Mouse (Mus musculus): ENCODE measurements at regions not wholly inside any gene's neighbourhood (a gene's known extent, or its start where the extent isn't known, plus 50 kb on each side); places are given as distances from the start of the nearest gene placed in this dataset.
A peak's percentile ranks its signal among the peaks of the same experiment; 100 is the strongest.

DNA sequence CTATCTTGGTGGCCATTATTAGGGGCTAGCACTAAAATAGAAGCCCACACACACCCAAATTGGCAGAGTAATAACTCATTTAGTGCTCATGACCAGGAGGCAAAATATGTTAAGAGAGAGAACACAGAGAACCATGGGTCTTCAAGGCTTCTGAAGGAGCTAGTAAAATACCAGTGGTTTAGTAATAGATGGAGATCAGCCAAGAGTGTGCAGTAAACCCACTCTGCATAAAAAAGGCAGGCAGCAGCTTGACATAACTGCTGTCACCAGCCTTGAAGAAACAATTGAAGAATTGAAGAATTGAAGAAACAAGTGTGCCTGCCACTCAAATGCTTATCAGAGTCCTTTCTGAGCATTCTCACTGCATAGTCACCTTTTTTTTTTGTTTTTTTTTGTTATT is 227.9 kb downstream of the Csl start:
- peak; percentile 24 for DNase-seq (ENCODE audit: low spot score)

DNA sequence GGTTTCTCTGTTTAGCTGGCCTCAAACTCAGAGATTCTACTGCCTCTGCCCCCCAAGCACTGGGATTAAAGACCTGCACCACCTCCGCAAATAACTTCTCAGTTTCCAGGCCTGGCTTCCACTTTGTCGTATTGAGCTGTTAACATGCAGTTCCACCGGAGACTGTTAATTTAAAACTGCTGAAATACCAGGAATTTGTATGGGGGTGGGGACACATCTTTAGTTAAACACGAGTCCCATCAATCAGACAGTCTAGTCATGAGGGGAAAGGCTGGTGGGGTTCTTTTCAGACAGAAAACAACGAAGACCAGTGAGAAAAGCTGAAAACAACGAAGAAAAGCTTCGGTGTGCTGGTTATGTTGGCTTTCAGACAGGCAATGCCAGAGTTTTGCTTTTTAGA is 227.5 kb downstream of the Csl start:
- no peak for DNase-seq (ENCODE audit: low spot score)

DNA sequence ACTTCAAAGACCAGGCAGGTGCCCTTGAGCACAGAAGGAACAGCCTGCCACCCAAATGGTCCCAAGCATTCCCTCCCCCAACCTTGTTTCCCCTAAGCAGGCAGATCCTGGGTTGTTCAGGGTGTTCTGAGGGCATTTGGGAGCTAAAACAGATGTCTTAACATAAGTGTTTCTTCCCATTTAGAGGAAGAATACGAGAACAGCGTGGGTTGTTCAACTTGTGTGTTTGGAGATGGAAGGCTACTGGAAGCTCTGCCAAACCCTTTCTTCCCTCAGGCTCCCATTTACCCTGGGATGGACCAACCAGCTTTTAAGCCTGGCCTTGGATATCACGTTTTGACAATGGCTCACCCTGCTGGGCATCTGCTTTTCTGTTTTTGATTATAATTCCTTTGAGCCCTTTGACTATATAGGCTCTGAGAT is 226.8 kb downstream of the Csl start:
- DNase-seq (ENCODE audit: low spot score), result no peak

DNA sequence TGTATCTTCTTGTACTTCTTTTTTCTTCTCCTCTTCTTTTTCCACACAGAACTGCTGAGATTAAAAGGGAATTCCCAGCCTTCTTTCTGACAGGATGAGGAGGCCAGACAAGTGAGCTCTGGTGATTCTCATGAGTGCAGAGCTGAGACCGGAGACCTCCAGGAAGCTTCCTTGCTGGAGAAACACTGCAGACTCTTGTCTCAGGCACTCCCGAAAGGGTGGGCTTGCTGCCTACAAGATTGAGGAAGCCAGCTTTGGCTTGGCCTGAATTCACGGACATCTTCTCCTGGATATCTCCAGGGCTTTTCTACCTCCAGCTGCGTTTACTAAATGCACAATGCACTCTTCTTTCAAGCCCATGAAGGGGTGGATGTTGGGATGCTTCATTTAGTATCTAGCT is 226.0 kb downstream of the Csl start:
- no peak for DNase-seq (ENCODE audit: low spot score)

DNA sequence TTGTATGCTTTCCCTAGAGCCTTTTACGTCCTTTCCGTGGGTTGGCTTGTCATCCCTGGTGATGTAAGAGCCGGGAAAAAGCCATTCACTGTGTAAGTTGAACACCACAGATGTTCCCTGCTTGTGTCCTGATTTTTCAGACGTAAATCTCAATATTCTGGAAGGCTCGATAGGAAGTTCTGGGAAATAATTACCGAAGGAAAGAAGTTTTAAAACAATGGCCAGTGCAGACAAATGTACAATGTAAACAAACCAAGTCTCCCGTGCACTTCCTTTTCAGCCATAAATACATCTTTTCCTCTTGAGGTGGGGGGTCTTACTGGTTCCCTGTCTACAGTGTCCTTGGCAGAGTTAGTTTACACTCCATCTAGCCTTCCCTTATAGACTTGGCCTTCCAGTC is 225.2 kb downstream of the Csl start:
- DNase-seq (ENCODE audit: low spot score), result no peak

DNA sequence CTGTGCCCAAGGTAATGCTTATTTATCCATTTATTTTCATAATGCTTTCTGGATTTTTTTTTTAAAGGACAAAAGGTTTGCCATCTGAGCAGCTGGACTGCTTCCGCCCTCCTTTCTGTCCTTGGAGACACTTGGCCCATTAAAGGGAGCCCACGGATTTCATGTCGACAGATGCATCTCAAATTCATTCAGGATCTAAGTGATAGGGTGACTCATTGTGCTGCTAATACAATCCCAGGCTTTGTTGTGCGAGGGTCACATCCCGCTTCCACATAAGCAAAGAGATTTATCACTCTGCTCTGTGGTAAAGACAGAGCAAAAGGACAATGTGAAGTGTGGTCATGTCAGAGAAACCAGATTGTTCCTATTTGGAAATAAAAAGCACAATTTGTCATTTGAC is 220.8 kb downstream of the Csl start:
- DNase-seq (ENCODE audit: low spot score), result peak; percentile 72

DNA sequence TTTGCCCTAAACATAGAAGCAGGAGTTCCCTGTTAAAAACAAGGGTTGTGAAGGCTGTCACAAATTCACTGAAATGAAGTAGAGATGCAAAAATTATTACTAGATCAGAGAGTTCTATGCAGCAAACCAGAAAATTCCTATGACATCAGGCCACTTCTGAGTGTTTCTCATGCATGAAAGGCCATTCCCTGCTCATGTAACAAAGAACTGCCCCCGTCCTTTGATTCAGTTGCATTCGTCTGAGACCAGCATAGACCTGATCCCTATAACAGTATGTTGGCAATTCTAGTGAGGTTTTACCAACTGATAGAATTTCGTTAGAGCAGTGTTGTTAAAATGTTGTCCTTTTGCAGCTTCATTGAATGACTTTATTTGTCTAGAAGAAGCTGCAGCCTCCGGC is 207.1 kb downstream of the Csl start:
- no peak for DNase-seq (ENCODE audit: low spot score)

DNA sequence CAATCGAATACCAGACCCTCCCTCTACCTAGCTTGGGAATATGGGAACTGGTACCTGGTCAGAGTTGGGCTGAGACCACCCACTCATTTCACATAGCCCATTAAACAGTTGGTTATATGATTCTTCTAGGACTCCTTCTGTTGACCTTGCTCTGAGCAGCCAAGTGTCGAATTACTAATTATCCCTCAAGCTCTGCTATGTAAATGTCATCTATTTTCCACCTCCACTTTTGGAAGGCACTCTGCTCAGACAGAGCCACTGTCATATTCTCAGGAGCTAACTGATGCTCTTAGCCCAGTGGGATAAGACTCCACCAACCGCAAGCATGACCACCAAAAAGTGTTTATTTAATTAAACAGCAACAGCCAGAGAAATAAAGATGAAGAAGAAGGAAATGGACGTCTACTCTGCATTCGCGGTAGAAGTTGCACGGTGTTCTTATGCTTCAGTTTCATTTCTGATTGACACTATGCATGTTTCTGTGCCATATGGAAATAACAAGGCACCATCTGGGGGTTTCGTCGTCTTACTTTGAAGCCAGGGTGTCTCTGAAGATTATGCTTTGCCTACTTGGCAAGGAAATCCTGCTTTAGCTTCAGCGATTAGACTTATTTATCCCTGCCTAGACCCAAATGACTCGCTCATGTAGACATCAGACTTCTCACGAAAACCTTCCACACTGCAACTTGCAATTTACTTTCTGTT is 206.5 kb downstream of the Csl start:
- no peak for DNase-seq (ENCODE audit: low spot score)

DNA sequence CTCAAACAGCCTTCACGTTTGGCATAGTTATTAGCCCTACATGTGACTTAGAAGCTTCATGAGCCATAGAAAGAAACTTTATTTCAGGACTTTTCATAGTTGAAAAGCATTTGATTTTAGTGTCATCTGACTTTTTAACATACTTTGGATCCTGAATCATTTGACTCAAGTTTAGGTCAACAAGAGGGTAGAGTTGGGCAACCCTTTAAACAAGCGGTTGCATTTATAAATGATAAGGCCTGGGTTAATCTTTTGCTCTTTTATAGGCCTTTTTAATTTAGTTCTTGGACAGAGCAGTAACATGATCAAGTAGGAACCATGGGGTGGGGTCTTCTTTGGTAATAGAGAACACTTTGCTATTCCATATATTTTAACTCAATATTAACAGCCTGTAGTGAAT is 204.4 kb downstream of the Csl start:
- DNase-seq (ENCODE audit: low spot score), result no peak

DNA sequence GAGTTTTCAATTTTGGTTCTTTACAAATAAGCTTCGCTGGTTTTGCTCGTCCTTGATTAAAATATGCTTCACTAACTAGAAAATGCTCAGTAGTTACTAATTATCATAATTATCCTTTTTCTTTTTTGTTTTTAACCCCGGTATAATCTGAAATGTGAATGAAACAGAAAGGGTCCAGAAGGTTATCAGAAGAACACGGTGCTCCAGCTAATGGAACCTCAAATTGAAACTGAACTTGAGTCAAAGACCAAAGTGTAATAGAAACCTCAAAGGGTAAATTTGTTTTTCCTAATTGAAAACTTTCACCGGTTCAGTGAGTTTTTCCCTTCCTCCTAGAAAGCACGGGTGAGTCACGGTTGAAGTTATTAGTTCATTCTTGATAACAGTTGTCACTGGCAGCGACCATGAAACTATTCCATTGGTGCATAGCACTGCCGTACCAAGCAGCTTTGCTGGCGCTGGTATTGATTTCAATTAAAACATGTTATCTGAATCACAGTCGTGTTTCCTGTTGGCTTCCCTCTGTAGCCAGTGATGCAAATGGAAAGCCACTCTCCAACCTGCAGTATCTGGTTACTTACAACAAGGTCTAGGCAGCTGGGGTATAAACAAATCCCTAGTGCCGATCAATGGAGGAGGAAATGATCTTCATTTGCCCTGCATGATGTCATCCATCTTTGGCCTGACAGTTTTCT is 203.7 kb downstream of the Csl start:
- DNase-seq (ENCODE audit: low spot score), result peak; percentile 51

DNA sequence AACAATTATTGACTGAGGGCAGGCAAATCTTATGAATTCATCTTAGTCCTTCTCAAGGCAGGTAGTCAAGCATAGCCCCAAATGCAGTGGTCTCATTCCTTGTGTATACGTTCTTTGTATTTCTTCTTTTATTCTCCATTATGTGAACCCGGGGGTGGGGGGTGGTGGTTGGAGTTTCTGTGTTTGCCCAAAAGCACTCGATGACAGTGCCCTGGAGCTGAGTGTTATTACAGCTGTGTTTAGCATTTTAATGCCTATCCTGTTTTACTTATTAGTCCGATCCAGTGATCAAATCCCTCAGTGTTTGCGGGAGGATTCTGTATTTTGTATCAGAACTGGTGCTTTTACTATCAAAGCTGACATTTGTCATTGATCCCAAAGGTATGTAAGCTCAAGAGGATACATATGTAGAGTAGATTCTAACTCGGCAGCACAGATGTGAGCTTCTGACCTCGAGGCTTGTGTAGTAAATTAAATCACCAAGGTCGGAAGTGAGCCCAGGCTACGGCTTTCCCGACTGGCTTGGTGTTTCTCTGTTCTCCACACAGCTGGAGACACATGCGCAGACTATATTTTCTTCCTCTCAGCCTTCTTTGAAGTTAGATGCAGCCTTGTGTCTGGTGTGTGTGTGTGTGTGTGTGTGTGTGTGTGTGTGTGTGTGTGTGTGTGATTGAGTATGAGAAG is 203.0 kb downstream of the Csl start:
- DNase-seq (ENCODE audit: low spot score), result peak; percentile 53

DNA sequence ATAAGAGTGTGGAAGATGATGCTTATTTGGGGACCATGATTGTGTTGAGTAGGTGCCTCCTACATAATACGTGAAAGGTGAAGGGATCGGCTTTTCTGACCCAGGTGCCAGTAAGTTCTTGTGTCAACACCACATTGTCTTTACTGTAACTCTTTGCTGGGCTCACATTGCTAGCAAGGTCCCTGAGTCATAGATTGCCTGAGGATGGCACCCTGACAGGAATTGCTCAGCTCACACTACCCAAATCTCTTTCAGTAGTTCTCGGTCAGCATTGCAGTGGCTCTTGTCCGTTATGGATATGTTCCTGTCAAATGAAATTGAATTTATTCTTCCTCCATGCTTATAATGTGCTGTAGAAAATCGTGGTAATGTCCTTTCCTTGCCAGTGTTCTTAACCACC is 200.8 kb downstream of the Csl start:
- no peak for DNase-seq (ENCODE audit: low spot score)

DNA sequence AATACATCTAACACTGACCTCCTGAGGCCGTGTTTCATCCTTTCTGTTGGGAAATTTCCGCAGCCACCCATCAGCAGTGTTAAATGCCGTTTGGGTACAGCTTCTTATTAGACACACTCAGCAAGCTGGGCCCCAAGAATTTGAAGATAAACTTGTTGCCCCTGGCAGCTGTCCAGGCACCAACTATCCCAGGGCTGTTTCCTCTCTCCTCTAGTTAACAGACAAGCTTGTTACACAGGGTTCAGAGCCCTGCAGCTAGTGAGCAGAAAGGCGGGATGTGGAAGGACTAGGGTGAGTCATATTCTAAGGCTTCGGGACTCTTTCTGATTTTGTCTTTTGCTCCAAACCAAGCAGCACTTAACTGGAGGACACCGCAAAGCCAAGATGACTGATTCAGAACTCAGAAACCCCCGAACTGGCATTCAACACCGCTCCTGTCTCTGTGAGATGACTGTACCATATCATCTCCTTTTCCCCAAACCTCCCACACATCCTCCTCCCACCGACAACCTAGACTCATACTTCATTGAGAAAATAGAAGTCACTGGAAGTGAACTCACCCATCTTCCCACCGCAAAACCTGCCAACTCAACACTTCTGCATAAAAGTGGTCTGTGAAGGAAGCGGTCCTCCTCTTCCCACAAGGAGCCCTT is 198.2 kb downstream of the Csl start:
- peak; percentile 38 for DNase-seq (ENCODE audit: low spot score)

DNA sequence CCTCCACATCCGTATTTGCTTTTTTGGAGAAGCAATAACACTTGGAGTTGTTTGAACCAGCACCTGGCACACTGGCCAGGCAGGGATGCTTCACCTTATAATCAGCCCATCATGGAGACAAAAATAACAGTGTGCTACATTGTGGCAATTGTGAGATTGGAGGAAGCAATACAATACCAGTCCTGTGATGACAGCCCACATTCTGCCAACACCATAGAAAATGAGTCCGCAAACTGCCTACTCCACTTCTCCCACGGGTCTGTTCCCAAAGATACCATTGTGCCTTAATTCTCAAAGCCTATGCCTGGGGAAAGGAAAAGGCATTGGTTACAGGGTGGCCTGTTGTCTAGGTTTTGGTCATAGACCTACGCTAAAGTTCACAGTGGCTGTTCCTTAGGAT is 194.9 kb downstream of the Csl start:
- DNase-seq (ENCODE audit: low spot score), result no peak

DNA sequence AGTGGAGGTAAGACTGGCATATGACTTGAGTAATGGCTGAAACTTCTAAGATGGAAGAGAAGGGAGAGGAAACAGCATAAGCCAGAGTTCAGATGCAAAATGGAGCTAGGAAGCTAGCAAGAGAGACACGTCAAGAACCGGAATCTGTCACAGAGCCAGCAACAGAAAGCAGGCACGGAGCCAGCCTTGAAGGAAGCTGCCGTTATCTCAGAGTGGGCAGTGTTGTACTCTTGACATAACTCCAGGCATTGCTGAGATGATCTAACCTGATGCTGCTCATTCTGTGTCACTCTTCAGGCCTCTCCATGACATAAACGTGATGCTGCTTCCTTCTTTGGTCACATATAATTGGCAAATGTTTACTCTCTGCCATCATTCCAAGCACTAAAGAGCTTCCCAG is 191.0 kb downstream of the Csl start:
- peak; percentile 49 for DNase-seq (ENCODE audit: low spot score)

DNA sequence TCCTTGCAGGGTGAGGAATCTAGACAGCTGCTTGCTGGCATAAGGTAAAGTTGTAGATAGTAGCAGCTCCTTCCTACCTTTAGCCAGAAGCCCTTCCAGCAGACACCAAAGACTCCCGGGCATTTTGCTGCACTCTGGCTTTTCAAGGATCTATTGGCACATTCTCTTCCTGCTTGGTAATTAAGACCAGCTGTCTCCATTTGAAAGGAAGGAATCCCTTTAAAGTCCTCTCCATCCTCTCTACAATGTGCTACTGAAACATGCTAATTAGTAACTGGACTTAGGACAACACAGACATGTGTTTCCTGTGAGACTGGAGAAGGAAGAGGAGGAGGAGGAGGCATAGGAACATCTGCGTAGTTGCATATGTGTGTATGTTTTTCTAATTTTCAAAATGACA is 189.3 kb downstream of the Csl start:
- DNase-seq (ENCODE audit: low spot score), result no peak

DNA sequence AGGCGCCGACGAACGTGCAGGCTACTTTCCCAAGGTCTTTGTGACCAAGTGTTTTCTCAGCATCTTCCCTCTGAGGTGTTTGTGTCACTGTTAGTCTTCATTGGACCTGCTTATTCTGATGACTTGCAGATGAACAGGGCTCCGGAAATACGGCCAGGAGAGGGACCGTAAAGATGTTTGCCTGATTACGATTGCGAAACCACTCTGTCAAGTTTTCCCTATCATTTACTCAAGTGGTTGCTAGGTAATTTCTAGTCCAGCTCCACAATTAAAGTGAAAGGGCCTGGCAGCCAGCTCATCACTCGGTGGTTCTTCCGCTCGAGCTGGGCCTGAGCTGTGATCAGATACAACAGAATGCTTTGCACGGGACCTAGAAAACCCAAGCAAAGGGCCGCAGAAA is 185.5 kb downstream of the Csl start:
- DNase-seq (ENCODE audit: low spot score), result peak; percentile 86

DNA sequence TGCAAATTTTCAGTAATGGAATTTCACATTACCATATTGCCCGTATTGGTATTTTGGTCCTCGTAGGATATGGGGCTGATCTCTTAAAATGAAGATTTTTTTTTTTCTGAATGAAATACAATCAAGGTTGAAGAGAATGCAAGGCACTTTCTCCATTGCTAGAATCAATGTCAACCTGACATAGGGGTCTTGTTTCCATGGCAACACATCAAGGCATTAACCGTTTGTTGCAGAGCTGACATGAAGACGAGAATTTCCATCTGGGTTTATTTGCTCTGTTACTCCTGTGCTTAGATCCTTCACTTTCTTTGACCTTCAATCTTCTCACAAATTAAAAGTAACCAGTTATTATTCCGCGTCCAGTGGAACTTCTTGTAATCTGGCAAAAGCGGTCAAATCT is 184.2 kb downstream of the Csl start:
- DNase-seq (ENCODE audit: low spot score), result no peak

DNA sequence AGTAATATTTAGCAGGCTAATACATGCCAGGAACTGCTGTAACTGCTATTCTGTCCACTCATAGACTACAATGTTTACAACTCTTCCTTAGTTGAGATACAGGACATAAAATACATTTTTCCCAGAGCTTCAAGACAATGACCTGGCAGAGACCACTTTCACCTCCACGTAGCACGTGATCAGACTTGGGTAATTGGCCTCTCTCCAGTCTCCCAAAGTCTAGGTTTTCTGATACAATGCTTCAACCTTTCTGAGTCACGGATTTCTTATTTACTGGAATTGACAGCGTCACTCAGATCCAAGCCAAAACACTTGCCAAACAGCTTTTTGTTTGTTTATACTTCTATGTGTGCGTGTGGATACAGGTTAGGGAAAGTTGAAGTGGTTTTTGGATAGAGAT is 183.2 kb downstream of the Csl start:
- no peak for DNase-seq (ENCODE audit: low spot score)

DNA sequence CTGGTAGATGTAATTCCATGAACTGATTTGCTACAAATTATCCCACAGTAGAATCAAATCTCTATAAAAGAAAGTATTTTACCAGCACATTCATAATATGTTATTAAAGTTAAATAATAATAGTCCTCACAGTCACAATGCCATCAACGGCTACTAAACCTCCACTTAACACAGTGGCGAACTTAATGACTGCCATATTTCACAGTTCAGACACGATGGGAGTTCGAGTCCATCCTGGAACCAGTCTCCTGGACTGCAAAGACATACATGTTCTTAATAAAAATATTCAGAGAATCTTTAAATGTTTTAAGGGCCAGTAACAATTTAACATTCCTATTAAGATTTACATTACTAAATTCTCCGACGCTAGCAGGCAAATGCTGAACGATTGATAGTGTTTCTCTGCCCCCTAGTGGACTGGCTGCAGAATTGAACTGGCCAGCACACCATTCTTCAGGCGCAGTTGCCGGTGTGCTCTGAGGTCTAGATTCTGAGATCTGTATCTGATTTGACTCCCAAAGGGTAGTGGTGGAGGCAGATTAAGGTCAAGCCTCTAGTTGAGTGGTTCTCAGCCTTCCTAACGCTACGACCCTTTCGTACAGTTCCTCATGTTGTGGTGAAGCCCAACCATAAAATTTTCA is 182.3 kb downstream of the Csl start:
- peak; percentile 83 for DNase-seq (ENCODE audit: low spot score)

DNA sequence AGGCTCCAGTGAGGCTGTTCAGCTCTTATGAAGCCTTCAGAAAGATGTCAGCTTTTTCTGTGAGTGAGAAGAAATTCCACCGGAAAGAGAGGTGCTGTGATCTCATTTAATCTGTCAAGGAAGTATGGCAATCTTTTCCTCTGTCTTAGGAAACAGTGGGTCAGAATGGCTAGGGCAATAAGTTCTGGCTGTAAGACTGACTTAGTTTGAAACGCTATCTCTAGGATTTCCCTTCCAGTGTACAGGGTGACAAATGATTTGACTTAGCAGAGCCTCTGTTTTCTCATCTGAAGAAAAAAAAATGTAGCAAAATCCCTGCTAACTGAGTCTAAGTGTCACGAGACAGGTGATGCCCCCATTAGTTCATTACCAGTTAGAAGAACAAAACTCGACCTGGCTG is 181.1 kb downstream of the Csl start:
- DNase-seq (ENCODE audit: low spot score), result no peak

DNA sequence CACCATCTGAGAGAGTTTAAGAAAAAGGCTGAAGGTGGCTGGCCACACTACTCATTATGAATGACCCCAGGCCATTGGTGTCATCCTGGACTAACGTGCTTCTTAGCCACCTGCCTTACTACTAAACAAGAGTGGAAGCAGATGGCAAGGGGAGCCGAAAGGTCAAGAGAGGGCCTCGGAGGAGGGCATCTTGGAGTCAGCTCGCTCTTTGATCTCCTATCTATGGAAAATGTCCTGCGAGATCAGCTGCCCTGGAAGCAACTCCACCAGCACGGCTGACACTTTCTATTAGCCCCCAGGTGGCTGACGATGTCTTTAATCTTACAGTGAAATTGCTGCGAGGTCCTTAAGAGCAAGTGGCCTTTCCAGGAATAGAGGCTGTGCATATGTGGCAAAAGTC is 179.3 kb downstream of the Csl start:
- no peak for DNase-seq (ENCODE audit: low spot score)

Data from MN1 (cell line).